Mouse (Mus musculus) liver (tissue): ENCODE measurements around the gene Lgals4.

Experiments
- DNase-seq: peaks from one replicate; pipeline ENCODE4 v3.0.0-alpha.2; 2020; ENCODE audit warnings: mixed read lengths

Gene Lgals4

DNA sequence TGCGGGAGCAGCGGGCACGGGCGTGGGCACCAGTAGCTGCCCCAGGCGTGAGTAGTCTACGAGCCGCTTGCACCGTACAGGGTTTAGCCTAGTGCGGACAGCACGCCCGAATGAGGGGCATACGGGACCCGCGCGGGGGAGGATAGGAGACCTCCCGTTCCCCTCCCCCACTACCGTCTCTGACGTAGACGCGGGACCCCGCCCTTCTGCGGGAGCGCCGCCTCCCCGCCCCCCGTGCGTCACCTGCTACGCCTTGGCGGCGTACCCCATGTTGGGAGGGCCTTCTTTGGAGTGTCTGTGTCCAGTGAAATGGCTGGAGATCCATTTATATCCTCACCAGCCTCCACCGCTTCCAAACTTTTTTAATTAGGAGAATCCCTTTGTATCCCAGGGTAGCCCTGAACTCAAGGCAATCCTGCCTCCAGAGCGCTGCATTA is 24.7 kb upstream of the Lgals4 start:
- peak; percentile 96 for DNase-seq

GRCm38 (mm10) chr7:28809401-28810089 is 24.1 kb upstream of the Lgals4 start:
- peak; percentile 85 for DNase-seq

DNA sequence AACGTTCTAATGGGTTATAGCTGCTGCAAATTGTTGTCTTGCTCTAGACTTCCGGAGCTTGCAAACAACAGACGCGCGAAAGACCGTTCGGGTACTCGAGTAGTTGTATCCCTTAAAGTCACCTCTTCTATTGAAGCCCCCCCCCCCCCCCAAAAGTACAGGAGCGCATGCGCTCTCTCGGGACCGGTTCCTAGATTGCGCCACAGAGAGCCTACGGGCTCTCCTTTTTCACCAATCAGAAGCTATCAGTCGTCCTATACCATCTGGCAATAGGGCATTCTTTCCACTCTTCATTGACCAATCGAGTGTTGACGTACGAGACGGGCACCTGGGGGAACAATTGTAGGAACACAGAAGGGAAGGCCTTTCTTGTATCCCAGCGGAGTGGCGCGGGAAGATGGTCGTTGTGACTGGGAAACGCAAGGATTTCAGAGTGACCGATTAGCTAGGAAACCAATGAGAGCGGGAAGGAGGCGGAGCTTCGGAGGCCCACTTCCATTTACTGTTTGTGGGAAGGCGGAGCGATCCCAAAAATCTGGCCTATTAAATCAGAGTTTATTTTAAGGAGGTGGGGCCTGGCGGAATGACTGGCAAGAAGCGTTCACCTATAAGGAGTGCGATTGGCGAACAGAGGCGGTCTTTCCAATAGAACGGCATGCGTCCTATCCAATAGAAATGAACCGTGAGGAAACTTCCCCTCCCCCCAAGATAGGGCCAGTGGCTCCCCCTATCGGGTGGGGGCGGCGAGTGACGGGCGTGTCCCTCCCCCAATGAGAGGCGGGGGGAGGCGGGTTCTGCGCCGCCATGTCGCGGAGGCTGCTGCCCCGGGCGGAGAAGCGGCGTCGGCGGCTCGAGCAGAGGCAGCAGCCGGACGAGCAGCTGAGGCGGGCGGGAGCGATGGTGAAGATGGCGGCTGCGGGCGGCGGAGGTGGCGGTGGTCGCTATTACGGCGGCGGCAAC is 23.3 kb upstream of the Lgals4 start:
- DNase-seq, result peak; percentile 98

DNA sequence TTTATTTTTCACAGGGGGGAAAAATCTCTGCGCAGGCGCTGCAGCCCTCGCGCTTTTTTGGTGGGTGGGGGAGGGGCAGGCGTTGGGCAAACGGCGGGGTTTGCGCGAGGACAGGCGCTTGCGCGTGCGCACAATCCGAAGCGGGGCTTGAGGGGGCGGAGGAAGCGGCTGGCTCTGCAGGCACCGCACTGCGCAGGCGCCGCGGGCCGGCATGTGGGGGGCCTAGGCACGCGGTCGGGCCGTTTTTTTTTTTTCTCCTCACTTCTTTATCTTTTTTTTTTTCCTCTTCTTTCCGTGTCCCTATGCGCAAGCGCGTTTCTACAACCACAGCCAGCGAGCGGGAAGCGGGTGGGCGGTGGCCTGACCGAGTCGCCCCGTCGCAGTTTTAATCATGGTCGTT is 22.4 kb upstream of the Lgals4 start:
- peak; percentile 97 for DNase-seq

- no peak for DNase-seq
Measured at GRCm38 (mm10) chr7:28811640-28812275, 21.9 kb upstream of the Lgals4 start.

GRCm38 (mm10) chr7:28812436-28812835 is 21.2 kb upstream of the Lgals4 start:
- no peak for DNase-seq

DNA sequence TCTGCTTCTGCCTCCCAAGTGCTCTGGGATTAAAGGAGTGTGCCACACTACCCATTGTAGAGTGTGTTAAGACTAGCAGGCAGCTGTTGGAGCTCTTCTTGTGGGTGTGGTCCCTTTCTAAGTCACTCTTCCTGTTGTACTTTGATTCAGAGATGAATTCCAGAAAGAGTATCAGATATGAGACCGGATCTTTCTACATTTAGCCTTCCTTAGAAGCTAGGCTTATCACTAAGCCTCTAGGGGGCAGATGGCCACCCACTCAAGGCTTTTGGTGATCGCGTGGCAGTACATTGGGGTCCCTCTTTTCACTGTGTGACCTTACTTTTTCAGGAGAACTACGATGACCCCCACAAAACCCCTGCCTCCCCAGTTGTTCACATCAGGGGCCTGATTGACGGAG is 20.7 kb upstream of the Lgals4 start:
- DNase-seq, result no peak

DNA sequence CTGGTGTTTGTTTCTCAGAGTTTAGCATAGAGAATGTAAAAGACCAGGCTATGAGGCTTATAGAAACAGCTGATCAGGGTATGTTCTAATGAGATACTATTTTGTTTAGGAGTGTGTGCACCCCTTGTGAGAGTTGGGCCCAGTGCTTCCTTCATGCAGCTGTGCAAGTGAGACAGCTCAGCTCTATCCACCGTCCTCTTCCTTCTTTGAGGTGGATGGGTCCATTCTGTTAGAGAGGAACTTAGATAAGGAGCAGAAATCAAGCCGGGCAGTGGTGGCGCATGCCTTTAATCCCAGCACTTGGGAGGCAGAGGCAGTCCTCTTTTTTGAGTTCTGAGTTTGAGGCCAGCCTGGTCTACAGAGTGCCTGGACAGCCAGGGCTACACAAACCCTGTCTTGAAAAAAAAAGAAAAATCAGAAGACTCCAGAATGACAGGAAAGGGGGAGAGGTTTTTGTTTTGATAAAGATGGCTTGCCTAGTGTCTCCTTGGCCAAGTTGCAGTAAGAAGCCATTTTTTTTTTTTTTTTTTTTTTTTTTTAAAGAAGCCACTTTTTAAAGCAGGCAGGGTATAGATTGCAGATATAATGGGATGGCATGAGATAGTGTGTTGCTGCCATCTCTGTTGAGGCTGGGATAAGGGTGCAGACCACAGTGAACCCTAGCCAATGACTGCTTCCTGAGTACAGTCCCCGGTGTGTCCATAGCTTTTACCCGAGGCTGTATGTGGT is 19.2 kb upstream of the Lgals4 start:
- DNase-seq, result no peak

DNA sequence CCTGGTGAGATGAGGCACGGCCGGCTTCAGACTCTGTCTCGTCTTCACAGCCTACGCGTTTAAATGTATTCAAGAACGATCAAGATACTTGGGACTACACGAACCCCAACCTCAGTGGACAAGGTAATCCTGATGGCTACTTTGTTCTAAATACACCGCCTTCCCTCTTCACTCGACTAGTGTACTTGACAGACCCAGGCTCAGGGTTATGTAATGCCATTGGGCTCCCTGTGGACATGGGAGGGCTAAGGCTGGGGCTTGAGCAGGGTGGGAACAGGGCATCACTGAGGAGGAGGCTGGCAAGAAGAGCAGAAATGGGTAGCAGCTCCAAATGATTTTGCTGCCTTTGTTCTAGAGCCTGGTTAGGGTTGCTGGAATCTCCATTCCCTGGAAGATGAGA is 18.4 kb upstream of the Lgals4 start:
- no peak for DNase-seq

DNA sequence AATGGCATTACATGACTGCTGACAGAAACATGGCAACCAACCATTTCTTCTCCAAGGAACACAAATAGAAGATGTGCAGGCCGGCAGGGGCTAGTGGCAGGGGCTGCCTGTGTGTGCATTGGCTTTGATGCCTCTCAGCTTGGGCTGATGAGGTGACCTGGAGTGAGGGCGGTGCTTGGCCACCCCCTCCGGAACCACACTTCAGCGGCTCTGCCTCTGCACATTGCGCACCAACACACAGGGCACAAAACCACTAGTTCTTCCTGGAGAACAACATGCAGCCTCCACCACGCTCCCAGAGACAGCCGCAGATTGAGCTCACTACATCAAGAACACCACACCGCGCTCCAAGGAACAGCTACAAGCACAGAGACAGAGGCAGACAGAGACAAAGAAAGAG is 17.5 kb upstream of the Lgals4 start:
- no peak for DNase-seq

DNA sequence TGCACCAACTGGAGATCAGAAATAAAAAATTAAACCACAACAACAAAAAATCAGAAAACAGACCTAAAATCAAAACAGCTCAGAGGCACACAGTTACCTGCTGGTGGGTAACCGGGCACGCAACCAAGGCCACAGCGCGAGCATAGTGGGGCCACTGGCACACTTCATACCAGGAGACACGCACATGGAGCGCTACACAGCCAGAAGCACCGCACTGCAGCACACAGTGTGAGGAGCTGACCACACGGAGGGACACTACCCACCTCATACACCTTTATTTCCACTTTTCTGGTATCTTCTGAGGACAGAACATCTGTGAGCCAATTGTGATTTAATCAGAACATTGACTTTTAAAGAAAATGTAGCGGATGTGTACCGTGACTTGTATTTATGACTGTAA is 16.7 kb upstream of the Lgals4 start:
- no peak for DNase-seq

DNA sequence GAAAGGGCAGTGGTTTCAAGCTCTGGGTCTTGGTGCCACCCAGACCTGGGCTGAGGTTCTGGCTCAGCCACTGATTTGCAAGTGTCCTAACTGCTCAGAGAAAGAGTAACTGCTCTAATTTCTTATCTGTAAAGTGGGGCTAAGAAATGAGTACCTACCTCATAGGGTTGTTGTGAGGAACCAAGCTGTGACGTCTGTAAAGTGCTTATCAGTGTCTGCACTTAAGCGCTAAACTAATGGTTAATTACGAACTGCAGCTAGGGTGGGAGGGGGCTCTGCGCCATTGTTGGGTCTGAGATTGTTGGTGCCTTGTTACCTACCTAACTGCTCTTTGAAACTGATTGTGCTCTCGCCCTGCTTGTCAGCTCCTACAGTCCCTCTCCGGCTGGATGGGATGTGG is 16.1 kb upstream of the Lgals4 start:
- no peak for DNase-seq

DNA sequence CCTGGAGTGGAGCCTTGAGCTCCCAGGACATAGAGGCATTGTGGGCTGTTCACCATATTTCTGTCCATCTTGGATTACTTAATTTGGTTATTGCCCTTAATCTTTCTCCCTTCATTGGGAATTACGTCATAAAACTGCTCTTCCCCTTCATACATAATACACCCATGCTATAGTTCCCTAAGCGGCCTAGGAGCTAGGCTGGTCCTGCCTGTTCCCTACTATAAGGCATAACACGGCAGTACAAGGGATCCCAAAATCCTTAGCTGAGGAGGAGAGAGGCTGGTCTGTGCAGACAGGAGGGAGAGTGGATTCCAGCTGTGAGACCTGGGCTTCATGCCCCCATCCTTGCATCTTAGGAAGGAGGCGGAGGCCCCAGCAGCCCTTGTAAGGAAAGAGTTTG is 15.7 kb upstream of the Lgals4 start:
- no peak for DNase-seq

DNA sequence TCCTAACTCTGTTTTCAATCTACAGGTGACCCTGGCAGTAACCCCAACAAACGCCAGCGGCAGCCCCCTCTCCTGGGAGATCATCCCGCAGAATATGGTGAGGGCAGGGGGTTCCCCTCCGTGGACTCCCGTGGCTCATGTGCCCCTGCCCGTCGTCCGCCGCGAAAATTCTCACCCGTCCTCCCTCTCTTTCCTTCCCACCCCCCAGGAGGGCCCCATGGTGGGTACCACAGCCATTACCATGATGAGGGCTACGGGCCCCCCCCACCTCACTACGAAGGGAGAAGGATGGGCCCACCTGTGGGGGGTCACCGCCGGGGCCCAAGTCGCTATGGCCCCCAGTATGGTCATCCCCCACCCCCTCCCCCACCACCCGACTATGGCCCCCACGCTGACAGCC is 15.2 kb upstream of the Lgals4 start:
- DNase-seq, result no peak

- no peak for DNase-seq
Measured at GRCm38 (mm10) chr7:28818861-28819452, 14.7 kb upstream of the Lgals4 start.

- no peak for DNase-seq
Measured at GRCm38 (mm10) chr7:28819571-28819970, 14.1 kb upstream of the Lgals4 start.

DNA sequence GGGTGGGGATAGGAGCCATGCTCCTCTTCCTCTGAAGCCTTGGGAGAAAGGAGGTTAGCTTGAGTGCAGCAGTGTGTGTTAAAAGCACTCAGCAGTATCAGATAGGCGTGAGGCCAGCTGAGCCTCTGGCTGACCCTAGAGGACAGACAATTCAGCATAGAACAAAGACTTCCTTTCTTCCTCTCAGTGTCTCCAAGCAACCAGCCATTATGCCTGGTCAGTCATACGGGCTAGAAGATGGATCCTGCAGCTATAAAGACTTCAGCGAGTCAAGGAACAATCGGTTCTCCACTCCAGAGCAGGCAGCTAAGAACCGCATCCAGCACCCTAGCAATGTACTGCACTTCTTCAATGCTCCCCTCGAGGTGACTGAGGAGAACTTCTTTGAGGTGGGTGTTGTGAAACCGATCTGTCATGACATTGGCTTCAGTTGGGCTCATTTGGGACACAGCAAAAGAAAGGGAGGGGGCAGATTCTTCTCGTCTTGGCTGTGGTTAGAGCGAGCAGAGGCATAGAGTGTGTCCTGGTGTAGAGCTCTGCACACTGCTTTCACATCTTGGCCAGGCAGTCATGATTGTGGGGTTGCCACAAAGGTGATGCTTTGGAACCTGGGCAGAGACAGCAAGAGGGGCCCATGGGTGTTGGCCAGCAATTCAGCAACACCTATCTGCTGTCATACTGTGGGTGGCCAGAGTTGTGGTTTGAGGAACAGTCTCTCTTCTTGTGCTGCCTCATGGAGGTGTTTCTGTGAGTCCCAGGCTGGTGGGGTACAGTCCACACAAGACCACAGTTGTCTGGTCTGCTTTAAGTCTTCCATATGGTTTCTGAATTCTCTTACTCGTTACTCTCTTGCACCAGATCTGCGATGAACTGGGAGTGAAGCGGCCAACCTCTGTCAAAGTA is 13.0 kb upstream of the Lgals4 start:
- DNase-seq, result no peak

DNA sequence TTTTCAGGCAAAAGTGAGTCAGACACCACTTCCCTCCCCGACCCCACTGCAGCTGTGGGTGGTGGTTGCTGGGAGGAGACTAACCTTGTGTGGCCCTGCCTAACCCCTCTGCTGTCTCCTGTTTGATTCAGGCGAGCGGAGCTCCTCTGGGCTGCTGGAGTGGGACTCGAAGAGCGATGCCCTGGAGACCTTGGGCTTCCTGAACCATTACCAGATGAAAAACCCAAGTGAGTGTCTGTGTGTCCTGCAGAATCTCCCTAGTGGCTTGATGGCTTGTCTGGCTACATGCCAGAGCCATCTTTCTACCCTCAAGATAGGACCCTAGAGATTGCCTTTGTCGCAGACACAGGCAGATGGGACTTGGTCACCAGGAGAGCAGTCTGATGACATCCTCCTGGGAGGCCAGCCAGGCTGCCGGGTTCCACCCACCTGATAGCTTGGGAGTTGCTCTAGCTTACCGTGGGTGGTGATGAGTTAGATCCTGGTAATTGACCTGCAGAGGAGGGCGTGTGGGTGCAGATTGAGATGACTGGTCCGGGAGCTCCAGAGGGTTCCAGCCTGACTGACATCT is 12.3 kb upstream of the Lgals4 start:
- no peak for DNase-seq

- DNase-seq, result no peak
Measured at GRCm38 (mm10) chr7:28822556-28822955, 11.1 kb upstream of the Lgals4 start.

DNA sequence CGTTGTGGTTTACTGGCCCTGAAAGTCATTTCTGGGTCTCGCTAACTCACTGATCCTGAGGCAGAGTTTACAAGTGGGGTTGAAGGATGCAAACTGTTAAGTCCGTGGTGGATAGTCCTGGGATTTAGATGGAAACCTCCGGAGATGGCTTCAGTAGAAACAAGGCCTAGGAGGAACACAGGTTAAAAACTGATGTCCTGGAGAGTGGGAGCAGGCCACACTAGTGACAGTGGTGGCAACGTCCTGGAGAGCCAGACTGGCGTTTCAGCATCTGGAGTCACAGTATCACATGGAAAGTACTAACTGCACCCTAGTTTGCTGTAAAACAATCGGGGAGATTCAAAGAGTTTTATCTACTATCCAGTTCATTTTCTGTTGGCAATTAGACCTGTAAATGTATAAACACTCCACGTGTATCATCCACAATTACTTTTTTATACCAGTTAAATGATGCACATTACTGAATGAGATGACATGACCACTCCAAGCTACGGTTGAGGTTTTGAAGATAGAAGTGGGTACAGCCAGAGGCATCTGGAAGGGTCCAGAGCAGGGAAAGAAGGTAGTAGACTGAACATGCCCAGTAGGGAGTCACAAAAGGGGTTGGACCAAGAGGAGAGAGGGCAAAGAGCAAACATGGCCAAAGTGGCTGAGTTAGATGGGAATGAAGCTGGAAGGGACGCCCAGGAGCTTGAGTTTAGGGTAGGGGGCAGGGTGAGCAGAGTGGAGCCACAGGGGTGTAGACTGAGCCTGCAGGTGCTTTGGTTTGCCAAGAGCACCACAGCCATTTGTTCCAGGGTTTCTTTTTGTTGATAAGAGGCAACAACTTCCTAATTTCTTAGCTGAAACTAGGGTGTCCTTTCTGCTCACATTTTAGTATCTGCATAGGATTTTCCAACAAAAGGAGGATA is 10.4 kb upstream of the Lgals4 start:
- no peak for DNase-seq
